Mouse (Mus musculus) layer of hippocampus, postnatal 10 days (tissue): ENCODE measurements around the gene Nfia. TPM values are rescaled to one million over a fixed set of nuclear protein-coding genes. Genes with fewer than 3 reads are reported as not detected.

Source experiments
- DNase-seq, 2 experiments: peaks; one replicate each; pipeline ENCODE4 v3.0.0; 2021; ENCODE audit warnings: low spot score in 2 of 2
- total RNA-seq, 2 experiments: library from RNA; stranded (reverse); gene quantifications; 2 replicates each; pipeline ENCODE4 v1.2.3; 2021

Gene Nfia
- total RNA-seq, 2 experiments from 2014 or later: 118 to 135 TPM

GRCm38 (mm10) chr4:97926607-97927308, 154.2 kb downstream of the Nfia start:
- no peak for DNase-seq

- DNase-seq: no peak
These were observed 154.7 kb downstream of the Nfia start for GRCm38 (mm10) chr4:97927309-97927656.

- DNase-seq: no peak
These were observed 163.8 kb downstream of the Nfia start for GRCm38 (mm10) chr4:97936371-97936770.

- no peak for DNase-seq
These were observed 164.4 kb downstream of the Nfia start for GRCm38 (mm10) chr4:97936912-97937311.

- DNase-seq: no peak
These were observed 167.0 kb downstream of the Nfia start for GRCm38 (mm10) chr4:97939492-97939891.

GRCm38 (mm10) chr4:97939920-97940520, 167.5 kb downstream of the Nfia start:
- DNase-seq: no peak

- no peak for DNase-seq
These were observed 169.1 kb downstream of the Nfia start for GRCm38 (mm10) chr4:97941616-97942015.

GRCm38 (mm10) chr4:97944309-97944708, 171.8 kb downstream of the Nfia start:
- DNase-seq: no peak

GRCm38 (mm10) chr4:97947484-97947883, 174.9 kb downstream of the Nfia start:
- no peak for DNase-seq

GRCm38 (mm10) chr4:97948250-97948649, 175.7 kb downstream of the Nfia start:
- DNase-seq: no peak

- no peak for DNase-seq
These were observed 178.0 kb downstream of the Nfia start for GRCm38 (mm10) chr4:97950341-97951071.

GRCm38 (mm10) chr4:97953886-97954285, 181.4 kb downstream of the Nfia start:
- DNase-seq: peak; percentile 33 to 38

GRCm38 (mm10) chr4:97958121-97958520, 185.6 kb downstream of the Nfia start:
- no peak for DNase-seq

- no peak for DNase-seq
These were observed 190.3 kb downstream of the Nfia start for GRCm38 (mm10) chr4:97962856-97963255.

GRCm38 (mm10) chr4:97963951-97964350, 191.4 kb downstream of the Nfia start:
- no peak for DNase-seq

- DNase-seq: peak in 1 of 2 experiments; percentile 12
These were observed 196.3 kb downstream of the Nfia start for GRCm38 (mm10) chr4:97968786-97969348.

- DNase-seq: no peak
These were observed 200.5 kb downstream of the Nfia start for GRCm38 (mm10) chr4:97973064-97973463.

- no peak for DNase-seq
These were observed 201.5 kb downstream of the Nfia start for GRCm38 (mm10) chr4:97974037-97974436.

- DNase-seq: no peak
These were observed 204.4 kb downstream of the Nfia start for GRCm38 (mm10) chr4:97976891-97977290.

GRCm38 (mm10) chr4:97984361-97984760, 211.8 kb downstream of the Nfia start:
- no peak for DNase-seq

- no peak for DNase-seq
These were observed 213.7 kb downstream of the Nfia start for GRCm38 (mm10) chr4:97986056-97986734.

- DNase-seq: peak in 1 of 2 experiments; percentile 5
These were observed 214.2 kb downstream of the Nfia start for GRCm38 (mm10) chr4:97986735-97987075.
